22 mouse cellular contexts compared by ENCODE assay signal in the genomic region with DNA sequence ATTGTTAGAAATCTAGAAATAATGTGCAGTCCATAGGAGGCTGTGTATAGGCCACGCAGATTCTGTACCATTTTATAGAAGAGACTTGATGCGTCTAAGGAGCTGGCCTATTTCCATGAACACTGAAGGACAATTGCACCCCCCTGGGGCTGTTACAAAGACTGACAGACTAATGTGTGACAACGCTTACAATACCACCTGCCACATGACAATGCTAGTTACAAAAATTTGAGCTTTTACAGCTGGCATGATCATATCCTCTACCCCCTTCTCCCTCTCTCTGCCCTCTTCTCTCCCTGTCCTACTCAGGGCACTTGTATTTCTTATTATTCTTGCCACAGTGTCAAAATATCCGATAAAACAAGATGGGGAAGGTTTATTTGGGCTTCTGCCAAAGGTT. TPM values are rescaled to one million over a fixed set of nuclear protein-coding genes. Genes with fewer than 3 reads are reported as not detected.
DNase-seq lines count a peak whose midpoint lies in the region; ATAC-seq and TF ChIP-seq lines count a peak whose summit lies in the region.
"Had no signal": no experiment of that assay in that cellular context is flagged by ENCODE, and none has a peak within 500 bp of the region (broad histone marks: within the 10 kb centered on the region; RNA-seq: fewer than 3 reads in every experiment).

No protein-coding gene starts in this region.

- no peak overlapping the region for H3K4me2 ChIP-seq in forebrain, embryonic 14.5 days (ENCODE audit: low read length)
- no peak overlapping the region for H3K4me2 ChIP-seq in forebrain, embryonic 12.5 days
- H3K4me2 ChIP-seq in midbrain, embryonic 11.5 days, result no peak overlapping the region
- no peak overlapping the region for H3K4me2 ChIP-seq in midbrain, postnatal 0 days (ENCODE audit: low read depth, low read length, poor library complexity, severe bottlenecking)

- no peak for TF ChIP-seq POLR2A in brain, embryonic 14.5 days (IDR thresholded peaks at IDR 0.05; ENCODE audit: borderline replicate concordance, extremely low read depth, insufficient read depth, insufficient read length, poor library complexity, severe bottlenecking)

- no peak for ATAC-seq in forebrain, embryonic 14.5 days
- ATAC-seq in forebrain, embryonic 12.5 days (ENCODE audit: low FRiP score), result no peak
- ATAC-seq in midbrain, embryonic 11.5 days (ENCODE audit: low FRiP score), result no peak
- ATAC-seq in midbrain, postnatal 0 days (ENCODE audit: low FRiP score), result no peak
- ATAC-seq: activated CD4-positive, CD25-positive, alpha-beta regulatory T cell, adult 4 months; CD4-positive, CD25-positive, alpha-beta regulatory T cell, adult 4 months; Patski had no signal

- no peak for TF ChIP-seq CTCF in midbrain, postnatal 0 days (IDR thresholded peaks at IDR 0.05)
- no peak for TF ChIP-seq CTCF in brain, embryonic 14.5 days (IDR thresholded peaks at IDR 0.05; ENCODE audit: borderline replicate concordance, extremely low read depth, insufficient read depth, insufficient read length)

- no peaks in the 10 kb centered on the region for H3K9me3 ChIP-seq in forebrain, embryonic 14.5 days (replicated peaks; ENCODE audit: control insufficient read depth, low read length)
- H3K9me3 ChIP-seq in forebrain, embryonic 12.5 days, result no peaks in the 10 kb centered on the region
- no peaks in the 10 kb centered on the region for H3K9me3 ChIP-seq in midbrain, embryonic 11.5 days (ENCODE audit: control insufficient read depth, low read length)
- no peaks in the 10 kb centered on the region for H3K9me3 ChIP-seq in midbrain, postnatal 0 days (ENCODE audit: low read length)
- H3K9me3 ChIP-seq: G1E had no signal

- peaks cover 10% of the 10 kb centered on the region; the same call in 1 of the 2 replicates for H3K4me1 ChIP-seq in forebrain, embryonic 14.5 days (ENCODE audit: control insufficient read depth, insufficient read depth, low read length)
- H3K4me1 ChIP-seq in forebrain, embryonic 12.5 days, result peaks cover 11% of the 10 kb centered on the region
- peaks cover 6% of the 10 kb centered on the region for H3K4me1 ChIP-seq in midbrain, embryonic 11.5 days (ENCODE audit: control insufficient read depth, insufficient read depth, low read length)
- H3K4me1 ChIP-seq in midbrain, postnatal 0 days (ENCODE audit: insufficient read depth, low read length), result peaks cover 2% of the 10 kb centered on the region; the same call in 1 of the 2 replicates

- no peaks in the 10 kb centered on the region for H3K36me3 ChIP-seq in forebrain, embryonic 14.5 days (ENCODE audit: control insufficient read depth, insufficient read depth, low read length)
- H3K36me3 ChIP-seq in forebrain, embryonic 12.5 days (replicated peaks), result no peaks in the 10 kb centered on the region
- H3K36me3 ChIP-seq in midbrain, embryonic 11.5 days (ENCODE audit: control insufficient read depth, insufficient read depth, low read length), result no peaks in the 10 kb centered on the region
- H3K36me3 ChIP-seq in midbrain, postnatal 0 days (ENCODE audit: insufficient read depth, low read length), result no peaks in the 10 kb centered on the region
- H3K36me3 ChIP-seq: G1E had no signal

- no peak overlapping the region for H3K27ac ChIP-seq in forebrain, embryonic 14.5 days (ENCODE audit: low read depth, low read length)
- no peak overlapping the region for H3K27ac ChIP-seq in forebrain, embryonic 12.5 days
- no peak overlapping the region for H3K27ac ChIP-seq in midbrain, embryonic 11.5 days (ENCODE audit: low read depth, low read length)
- H3K27ac ChIP-seq in midbrain, postnatal 0 days (ENCODE audit: low read depth, low read length), result no peak overlapping the region

- 57% methylated on average over 4 of the region's 4 CpGs for WGBS in forebrain, embryonic 14.5 days
- WGBS in forebrain, embryonic 12.5 days, result 77% methylated on average over 4 of the region's 4 CpGs
- WGBS in midbrain, embryonic 11.5 days, result 72% methylated on average over 4 of the region's 4 CpGs
- WGBS in midbrain, postnatal 0 days, result 61% methylated on average over 4 of the region's 4 CpGs

- DNase-seq in forebrain, embryonic 14.5 days (ENCODE audit: low spot score), result peak; percentile 33
- DNase-seq in heart, adult 11 months, result peak; percentile 76
- no peak for DNase-seq in heart, postnatal 10 days
- DNase-seq in midbrain, embryonic 11.5 days (ENCODE audit: low spot score, missing footprints), result peak; percentile 75
- DNase-seq in midbrain, postnatal 0 days (ENCODE audit: low spot score), result no peak
- DNase-seq in brain, embryonic 14.5 days (ENCODE audit: low read depth), result peak; percentile 40
- DNase-seq in embryo, embryonic 10 days (ENCODE audit: low spot score), result no peak
- DNase-seq: adrenal gland, adult 2 months; adrenal gland, adult 8-10 months; adrenal gland, postnatal 10 days; adrenal gland, postnatal 14 days; adrenal gland, postnatal 25 days; adrenal gland, postnatal 36 days; B cell, adult 2 months; cerebellum, adult 11 months; cerebellum, adult 11-12 months; cerebellum, adult 18-20 months had no signal

- no peak overlapping the region for H3K4me3 ChIP-seq in forebrain, embryonic 14.5 days (ENCODE audit: low read depth, low read length)
- no peak overlapping the region for H3K4me3 ChIP-seq in forebrain, embryonic 12.5 days (replicated peaks)
- H3K4me3 ChIP-seq in midbrain, embryonic 11.5 days (ENCODE audit: low read depth, low read length), result no peak overlapping the region
- H3K4me3 ChIP-seq in midbrain, postnatal 0 days (ENCODE audit: low read depth, low read length), result no peak overlapping the region

- intact Hi-C loops in heart, postnatal 10 days (cut with DNase I), result loop anchor here (2.0 kb wide), 1 partner anchor 15 kb away; no protein-coding TSS in a partner anchor

- no peaks in the 10 kb centered on the region for H3K27me3 ChIP-seq in forebrain, embryonic 14.5 days (replicated peaks; ENCODE audit: control insufficient read depth, insufficient read depth, low read length)
- peaks cover 12% of the 10 kb centered on the region for H3K27me3 ChIP-seq in forebrain, embryonic 12.5 days
- H3K27me3 ChIP-seq in midbrain, embryonic 11.5 days (ENCODE audit: control insufficient read depth, insufficient read depth, low read length), result no peaks in the 10 kb centered on the region
- no peaks in the 10 kb centered on the region for H3K27me3 ChIP-seq in midbrain, postnatal 0 days (ENCODE audit: insufficient read depth, low read length)
- H3K27me3 ChIP-seq: Patski had no signal

- no peak overlapping the region for H3K9ac ChIP-seq in forebrain, embryonic 14.5 days (ENCODE audit: low read length)
- H3K9ac ChIP-seq in forebrain, embryonic 12.5 days, result no peak overlapping the region
- H3K9ac ChIP-seq in midbrain, embryonic 11.5 days (ENCODE audit: low read length), result no peak overlapping the region
- H3K9ac ChIP-seq in midbrain, postnatal 0 days (replicated peaks; ENCODE audit: low read length, poor library complexity, severe bottlenecking), result no peak overlapping the region

RNA-seq across cellular contexts. Expression of a gene that starts 4.1 kb away (rescaled TPM):
- polyA plus RNA-seq in forebrain, embryonic 14.5 days (2014; fragmentation: Nextera tagmentation; extraction: Ambion mirVana), result 1,376 and 1,776 TPM in 2 replicates
- polyA plus RNA-seq in forebrain, embryonic 12.5 days (2016; fragmentation: Nextera tagmentation; extraction: Ambion mirVana), result 397 and 403 TPM in 2 replicates
- total RNA-seq in heart, postnatal 10 days (2021), result 100 to 1,000 TPM; 114 to 117 TPM
- polyA plus RNA-seq in midbrain, embryonic 11.5 days (2014; fragmentation: Nextera tagmentation; extraction: Ambion mirVana), result 398 and 417 TPM in 2 replicates
- 5,907 and 6,629 TPM in 2 replicates for total RNA-seq in midbrain, postnatal 0 days (2014; rRNA removed)
- polyA plus RNA-seq in midbrain, postnatal 0 days (2015; fragmentation: Nextera tagmentation; extraction: Ambion mirVana), result 4,276 and 4,687 TPM in 2 replicates
- 3,454 and 3,966 TPM in 2 replicates for polyA plus RNA-seq in brain, embryonic 14.5 days (2012; rRNA removed)

RNA-seq across cellular contexts. Expression of a gene that starts 44.5 kb away (rescaled TPM):
- polyA plus RNA-seq in forebrain, embryonic 14.5 days (2014; fragmentation: Nextera tagmentation; extraction: Ambion mirVana), result 35.1 and 36.2 TPM in 2 replicates
- polyA plus RNA-seq in forebrain, embryonic 12.5 days (2016; fragmentation: Nextera tagmentation; extraction: Ambion mirVana), result 35.0 and 38.2 TPM in 2 replicates
- total RNA-seq in heart, postnatal 10 days (2021), result 10 to 100 TPM; 30.4 to 33.8 TPM
- polyA plus RNA-seq in midbrain, embryonic 11.5 days (2014; fragmentation: Nextera tagmentation; extraction: Ambion mirVana), result 32.5 and 35.2 TPM in 2 replicates
- 37.0 and 42.7 TPM in 2 replicates for total RNA-seq in midbrain, postnatal 0 days (2014; rRNA removed)
- polyA plus RNA-seq in midbrain, postnatal 0 days (2015; fragmentation: Nextera tagmentation; extraction: Ambion mirVana), result 46.4 and 47.7 TPM in 2 replicates
- polyA plus RNA-seq in brain, embryonic 14.5 days (2012; rRNA removed), result 27.7 and 31.5 TPM in 2 replicates

RNA-seq across cellular contexts. Expression of a gene that starts 48.3 kb away (rescaled TPM):
- 670 and 797 TPM in 2 replicates for polyA plus RNA-seq in forebrain, embryonic 14.5 days (2014; fragmentation: Nextera tagmentation; extraction: Ambion mirVana)
- 311 and 346 TPM in 2 replicates for polyA plus RNA-seq in forebrain, embryonic 12.5 days (2016; fragmentation: Nextera tagmentation; extraction: Ambion mirVana)
- 10 to 100 TPM; 22.7 to 27.2 TPM for total RNA-seq in heart, postnatal 10 days (2021)
- 307 and 321 TPM in 2 replicates for polyA plus RNA-seq in midbrain, embryonic 11.5 days (2014; fragmentation: Nextera tagmentation; extraction: Ambion mirVana)
- total RNA-seq in midbrain, postnatal 0 days (2014; rRNA removed), result 4,904 and 4,995 TPM in 2 replicates
- 937 and 994 TPM in 2 replicates for polyA plus RNA-seq in midbrain, postnatal 0 days (2015; fragmentation: Nextera tagmentation; extraction: Ambion mirVana)
- 7,416 and 8,191 TPM in 2 replicates for polyA plus RNA-seq in brain, embryonic 14.5 days (2012; rRNA removed)

Comparison
In these comparisons a context has a peak if more than half of its experiments do, and no peak if none do; other contexts are left out.
1. DNase-seq: peak in forebrain, embryonic 14.5 days (single experiment), heart, adult 11 months (single experiment), midbrain, embryonic 11.5 days (single experiment) and brain, embryonic 14.5 days (single experiment); none in heart, postnatal 10 days (0 of 2), midbrain, postnatal 0 days (single experiment) and embryo, embryonic 10 days (single experiment).